Mouse (Mus musculus): ENCODE measurements at regions not wholly inside any gene's neighbourhood (a gene's known extent, or its start where the extent isn't known, plus 50 kb on each side); places are given as distances from the start of the nearest gene placed in this dataset.

DNA sequence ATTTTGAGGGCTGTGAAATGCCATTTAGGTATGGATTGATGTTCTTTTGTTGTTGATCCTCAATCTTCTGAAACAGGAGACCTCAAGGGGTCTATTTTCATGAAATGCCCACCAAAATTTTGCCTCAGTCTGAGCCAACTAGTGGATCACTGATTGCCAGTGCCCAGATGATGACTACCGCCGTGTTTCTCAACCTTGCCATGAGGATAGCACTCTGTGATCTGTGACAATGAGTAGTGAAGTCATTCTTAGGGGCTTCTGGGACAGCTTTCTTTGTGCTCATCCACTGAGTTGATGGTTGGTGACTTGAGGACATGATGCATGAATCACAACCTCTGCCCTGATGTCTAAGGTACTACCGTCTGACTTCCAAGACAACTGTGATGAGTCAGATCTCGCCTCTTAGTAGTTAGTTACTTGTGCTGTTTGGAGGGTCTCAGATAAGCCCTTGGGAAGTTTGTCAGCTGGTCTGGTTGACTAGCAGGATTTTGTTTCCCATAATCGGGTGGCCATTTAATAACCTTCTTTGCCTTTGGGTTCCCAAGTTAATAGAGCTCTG is 101.2 kb downstream of the Gm5426 start:
- no peak for TF ChIP-seq POLR2A (IDR thresholded peaks at IDR 0.05; ENCODE audit: extremely low read depth, insufficient read depth, low read length)
- no peak for TF ChIP-seq CTCF (IDR thresholded peaks at IDR 0.05; ENCODE audit: extremely low read depth, insufficient read depth, low read length)
